Mouse (Mus musculus): ENCODE measurements around the gene Kctd17.
A peak's percentile ranks its signal among the peaks of the same experiment; 100 is the strongest.

Gene Kctd17

GRCm38 (mm10) chr15:78447746-78448535, 19.6 kb downstream of the Kctd17 start:
- ATAC-seq (ENCODE audit: low TSS enrichment) = peak; percentile 48

GRCm38 (mm10) chr15:78449131-78449530, 20.8 kb downstream of the Kctd17 start:
- ATAC-seq (ENCODE audit: low TSS enrichment) = no peak

- peak; percentile 50; the same call in 1 of the 2 replicates for ATAC-seq (ENCODE audit: low TSS enrichment)
Measured at GRCm38 (mm10) chr15:78449694-78450418, 21.5 kb downstream of the Kctd17 start.

- no peak for ATAC-seq (ENCODE audit: low TSS enrichment)
Measured at GRCm38 (mm10) chr15:78450419-78450768, 22.0 kb downstream of the Kctd17 start.

DNA sequence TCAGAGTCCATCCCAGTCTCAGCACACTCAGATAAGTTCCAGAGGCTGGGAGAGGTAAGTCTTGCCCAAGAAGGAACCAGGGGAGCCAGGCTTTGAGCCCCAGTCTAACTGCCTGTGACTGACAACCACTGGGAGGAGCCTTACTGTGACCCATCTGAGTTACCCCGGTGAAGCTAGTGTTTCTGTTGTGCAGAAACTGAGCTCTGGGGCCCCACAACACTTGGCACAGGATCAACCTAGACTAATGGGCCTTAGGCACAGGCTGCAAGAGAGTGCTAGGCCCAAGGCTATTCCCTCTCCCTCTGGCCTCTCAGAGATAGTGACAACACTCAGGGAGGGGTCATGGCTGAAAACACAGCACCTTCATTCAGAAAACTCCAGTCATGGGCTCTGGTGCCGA, 22.8 kb downstream of the Kctd17 start:
- ATAC-seq (ENCODE audit: low TSS enrichment) = no peak

DNA sequence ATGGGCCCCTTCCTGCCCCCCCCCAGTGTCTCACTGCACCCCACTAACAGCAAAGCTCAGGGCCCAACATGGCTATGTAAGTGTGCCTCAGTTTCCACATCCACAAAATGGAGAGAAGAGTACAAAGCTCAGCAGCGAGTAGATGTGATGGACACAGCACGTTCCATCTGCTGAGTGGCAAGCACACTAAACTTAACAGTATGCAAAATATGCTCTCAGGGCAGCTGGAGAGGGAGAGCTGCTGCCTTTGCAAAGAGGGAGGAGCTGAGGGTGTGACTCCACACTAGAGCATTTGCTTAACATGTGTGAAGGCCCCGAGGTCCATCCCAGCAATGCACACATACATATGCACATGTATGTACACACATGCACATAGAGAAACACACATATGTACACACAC, 24.6 kb downstream of the Kctd17 start:
- ATAC-seq (ENCODE audit: low TSS enrichment) = no peak

GRCm38 (mm10) chr15:78455168-78455567, 26.8 kb downstream of the Kctd17 start:
- ATAC-seq (ENCODE audit: low TSS enrichment) = no peak

GRCm38 (mm10) chr15:78456051-78456450, 27.7 kb downstream of the Kctd17 start:
- ATAC-seq (ENCODE audit: low TSS enrichment) = no peak

GRCm38 (mm10) chr15:78457193-78457592, 28.8 kb downstream of the Kctd17 start:
- ATAC-seq (ENCODE audit: low TSS enrichment) = no peak

DNA sequence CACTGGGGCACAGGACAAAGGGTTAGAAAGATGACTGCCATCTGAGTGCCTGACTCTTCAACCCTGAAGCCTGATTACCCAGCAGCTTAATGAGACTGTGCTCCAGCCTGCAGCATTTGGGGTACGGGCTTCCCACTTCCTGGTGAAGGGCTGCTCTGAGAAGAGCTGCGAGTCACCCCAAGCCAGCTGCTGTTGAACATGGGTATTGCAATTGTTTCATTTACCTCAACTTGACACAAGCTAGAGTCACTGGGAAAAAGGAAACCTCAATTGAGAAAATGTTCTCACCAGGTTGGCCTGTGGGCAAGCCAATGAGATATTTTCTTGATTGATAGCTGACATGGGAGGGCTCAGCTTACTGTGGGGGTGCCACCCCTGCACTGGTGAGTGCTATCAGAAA, 34.6 kb downstream of the Kctd17 start:
- ATAC-seq (ENCODE audit: low TSS enrichment) = no peak

- ATAC-seq (ENCODE audit: low TSS enrichment) = no peak
Measured at GRCm38 (mm10) chr15:78466809-78467208, 38.4 kb downstream of the Kctd17 start.

DNA sequence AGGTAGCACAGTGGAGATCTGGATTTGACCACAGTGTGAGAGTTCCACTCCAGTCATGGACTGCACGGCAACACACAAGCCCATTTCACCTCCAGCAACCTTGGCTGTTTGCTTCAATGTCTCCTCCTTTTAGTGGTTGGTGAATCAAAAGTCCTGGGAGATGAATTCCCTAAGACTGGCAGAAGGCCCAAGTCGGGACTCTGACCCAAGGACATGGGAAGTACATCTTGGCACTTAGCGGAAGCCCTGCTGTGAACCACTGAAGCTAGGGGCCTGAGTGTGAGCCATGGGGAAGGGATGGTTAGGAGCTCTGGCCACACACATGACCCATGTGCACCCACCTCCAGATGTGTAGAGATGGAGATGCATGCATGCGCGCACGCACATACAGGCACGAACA, 39.2 kb downstream of the Kctd17 start:
- ATAC-seq (ENCODE audit: low TSS enrichment) = no peak

DNA sequence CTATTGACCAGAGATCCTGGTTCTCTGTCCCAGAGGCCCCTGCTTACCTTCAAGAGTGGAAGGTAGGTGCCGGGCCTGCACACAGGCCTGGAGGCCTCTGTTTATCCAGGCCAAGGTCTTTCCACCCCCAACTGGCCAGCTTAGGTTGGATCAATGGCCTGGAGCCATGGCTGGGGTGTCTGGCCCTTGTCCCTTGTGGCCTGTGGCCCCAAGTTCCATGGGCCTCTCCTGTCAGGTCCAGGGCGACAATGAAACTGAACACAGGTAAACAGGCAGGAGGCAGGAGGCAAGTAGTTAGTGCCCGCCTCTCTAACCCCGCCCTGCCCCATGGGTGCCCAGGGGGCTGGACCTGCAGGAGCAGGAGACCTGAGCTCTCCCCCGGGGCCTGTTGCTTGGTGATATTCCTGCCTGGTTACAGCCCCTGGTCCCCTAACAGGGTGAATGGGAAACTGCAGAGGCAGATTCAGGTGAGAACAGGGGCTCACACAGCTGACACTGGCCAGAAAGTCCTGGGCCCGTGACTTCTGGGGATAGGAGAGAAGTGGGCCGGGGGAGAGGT, 40.1 kb downstream of the Kctd17 start, which contains the start of gene Tmprss6:
TSS of gene Tmprss6 (minus strand) at position 256 of the 559 bp plus-strand sequence.
- ATAC-seq (ENCODE audit: low TSS enrichment) = no peak

GRCm38 (mm10) chr15:78470495-78471276, 42.3 kb downstream of the Kctd17 start:
- ATAC-seq (ENCODE audit: low TSS enrichment) = no peak

- ATAC-seq (ENCODE audit: low TSS enrichment) = no peak
Measured at GRCm38 (mm10) chr15:78471902-78472301, 43.5 kb downstream of the Kctd17 start.

GRCm38 (mm10) chr15:78473442-78473841, 45.1 kb downstream of the Kctd17 start:
- ATAC-seq (ENCODE audit: low TSS enrichment) = no peak

DNA sequence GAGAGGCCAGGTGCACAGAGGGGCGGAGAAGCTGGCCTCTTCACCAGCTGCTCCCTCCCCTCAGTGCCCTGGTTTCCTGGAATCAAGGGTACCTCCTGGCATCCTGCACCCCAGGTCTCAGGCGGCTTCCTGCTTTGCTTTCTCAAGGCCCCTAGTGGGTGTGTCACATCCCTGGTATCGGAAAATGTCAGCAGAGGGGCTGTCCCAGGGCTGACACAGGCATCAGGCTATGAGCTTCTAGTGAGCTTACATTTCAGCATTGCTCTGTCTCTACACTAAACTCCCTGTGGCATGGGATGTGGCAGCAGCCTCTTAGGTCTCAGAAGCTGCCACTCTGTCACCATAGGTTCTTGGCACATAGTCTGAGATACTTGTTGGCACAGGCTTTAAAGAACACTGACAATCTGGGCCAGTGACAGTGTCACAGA, 47.3 kb downstream of the Kctd17 start:
- ATAC-seq (ENCODE audit: low TSS enrichment) = no peak

DNA sequence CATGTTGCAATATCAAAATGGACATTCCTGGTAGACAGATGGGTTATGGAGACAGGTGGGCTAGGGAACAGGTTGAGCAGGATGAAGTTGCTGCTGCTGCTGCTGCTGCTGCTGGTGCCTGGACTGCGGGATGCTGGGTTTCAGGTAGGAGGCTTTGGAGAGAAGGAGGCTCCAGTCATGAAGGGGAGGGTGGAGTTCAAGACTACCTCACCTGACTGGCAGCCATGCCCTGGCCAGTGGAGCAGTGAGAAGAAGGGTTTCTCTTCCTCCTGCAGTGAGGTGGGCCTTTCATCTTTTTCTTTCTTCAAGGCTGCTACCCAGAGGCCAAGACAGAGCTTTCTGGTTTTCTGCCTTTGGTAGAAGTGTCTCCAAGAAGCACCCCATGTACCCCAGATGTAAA, 48.5 kb downstream of the Kctd17 start:
- ATAC-seq (ENCODE audit: low TSS enrichment) = no peak

DNA sequence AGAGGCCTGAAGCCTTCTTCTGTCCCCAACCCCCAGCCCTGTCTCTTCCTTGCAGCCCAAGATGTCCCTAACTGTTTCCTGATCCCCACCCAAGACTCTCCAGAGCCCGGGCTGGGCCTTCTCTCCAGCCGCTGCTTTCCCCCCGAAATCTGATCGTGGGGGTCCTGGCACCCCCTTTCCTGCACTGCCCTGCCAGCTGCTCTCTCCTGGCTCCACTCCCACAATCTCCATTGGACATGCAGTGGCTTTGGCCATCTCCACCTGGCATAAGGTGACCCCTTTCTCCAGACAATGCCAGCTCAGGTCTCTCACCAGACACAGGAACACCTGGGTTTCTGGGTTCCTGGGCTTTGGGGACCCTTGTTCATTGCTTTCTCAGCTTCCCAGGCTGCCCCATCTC, 49.7 kb downstream of the Kctd17 start:
- no peak for ATAC-seq (ENCODE audit: low TSS enrichment)

- no peak; the same call in 1 of the 2 replicates for ATAC-seq (ENCODE audit: low TSS enrichment)
Measured at GRCm38 (mm10) chr15:78479470-78479869, 51.1 kb downstream of the Kctd17 start.

GRCm38 (mm10) chr15:78480111-78480510, 51.7 kb downstream of the Kctd17 start:
- ATAC-seq (ENCODE audit: low TSS enrichment) = no peak

- ATAC-seq (ENCODE audit: low TSS enrichment) = no peak
Measured at GRCm38 (mm10) chr15:78480991-78481390, 52.6 kb downstream of the Kctd17 start.

Data from frontal cortex, adult (tissue).